Mouse (Mus musculus) liver, embryonic 14.5 days (tissue): ENCODE results near the gene Smdt1.

Experiments used
- CTCF ChIP-seq: IDR thresholded peaks from 2 replicates; pipeline ENCODE4 v1.5.1; 2016; ENCODE audit warnings: antibody characterized with exemption, low read depth, control low read depth
- EP300 ChIP-seq: IDR thresholded peaks from 2 replicates; pipeline ENCODE4 v1.6.1; 2016; ENCODE audit warnings: antibody characterized with exemption, low read depth

GRCm38 (mm10) chr15:82293271-82293711, 45.5 kb upstream of the Smdt1 start:
- TF ChIP-seq CTCF (no peak), EP300 (no peak)
